Mouse (Mus musculus): ENCODE results near the gene Desi1.

DNA sequence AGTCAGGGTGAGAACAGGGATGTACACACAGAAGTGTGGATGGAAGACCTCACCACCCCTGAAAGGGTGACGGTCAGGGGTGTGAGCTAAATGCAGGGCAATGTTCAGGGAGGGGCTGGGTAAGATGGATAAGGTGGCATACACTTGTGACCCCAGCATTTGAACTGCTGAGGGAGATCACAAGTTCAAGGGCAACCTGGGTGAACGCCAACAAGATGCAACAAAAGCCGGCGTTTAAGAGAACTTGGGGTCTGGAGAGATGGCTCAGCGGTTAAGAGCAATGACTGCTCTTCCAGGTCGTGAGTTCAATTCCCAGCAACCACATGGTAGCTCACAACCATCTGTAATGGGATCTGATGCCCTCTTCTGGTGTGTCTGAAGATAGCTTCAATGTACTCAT, 78.9 kb downstream of the Desi1 start:
- TF ChIP-seq TCF12 (IDR thresholded peaks at IDR 0.05; ENCODE audit: insufficient read depth, poor library complexity, severe bottlenecking) (no peak), E2F4 (IDR thresholded peaks at IDR 0.05; ENCODE audit: insufficient read depth) (no peak), USF1 (IDR thresholded peaks at IDR 0.05; ENCODE audit: low read depth) (no peak), POLR2A (IDR thresholded peaks at IDR 0.05; ENCODE audit: insufficient read length, low read depth) (no peak), CEBPB (IDR thresholded peaks at IDR 0.05; ENCODE audit: insufficient read depth, poor library complexity, severe bottlenecking) (no peak)

Data from myocyte (in vitro differentiated cells).